Mouse (Mus musculus): ENCODE data around the gene Med15.

GRCm38 (mm10) chr16:17652607-17653006 lies 80.1 kb downstream of the Med15 start:
- TF ChIP-seq CTCF (IDR thresholded peaks at IDR 0.05; ENCODE audit: borderline replicate concordance, insufficient read depth, low read length) (no peak), POLR2A (IDR thresholded peaks at IDR 0.05; ENCODE audit: low read depth, low read length) (no peak)
